Mouse (Mus musculus): ENCODE data around the gene Gm43517.

DNA sequence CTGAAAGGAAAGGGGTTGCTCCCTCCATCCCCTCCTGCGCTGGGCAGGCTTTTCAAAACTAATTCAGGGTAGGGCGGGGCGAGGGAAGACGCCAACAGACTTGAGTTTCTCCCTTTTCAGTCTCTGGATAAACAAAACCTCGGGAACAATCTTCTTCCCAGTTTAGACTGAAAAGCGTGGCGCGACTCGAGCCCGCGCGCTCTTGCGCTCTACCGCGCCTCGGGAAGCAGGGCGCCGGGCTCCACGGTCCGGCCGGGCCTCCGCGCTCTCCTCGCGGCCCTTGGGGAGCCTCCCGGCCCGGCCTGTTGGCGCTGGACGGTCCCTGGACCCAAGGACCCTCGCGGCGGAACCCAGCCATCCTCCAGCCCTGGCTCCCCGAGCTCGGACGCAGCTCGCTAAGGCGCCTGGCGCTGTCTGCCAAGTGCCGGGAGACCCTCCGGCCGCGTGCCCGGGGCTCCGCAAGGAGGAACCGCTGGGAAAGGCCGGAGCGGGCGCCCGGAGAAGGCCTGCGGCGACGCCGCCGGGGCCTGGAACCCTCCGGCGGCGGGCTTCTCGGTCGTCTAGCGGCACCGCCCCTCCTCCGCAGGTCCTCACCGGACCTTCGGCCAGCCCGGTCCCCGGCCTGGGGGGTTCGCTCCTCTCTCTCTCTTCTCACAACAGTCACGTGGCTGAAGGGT is 16.3 kb downstream of the Gm43517 start:
- TF ChIP-seq CTCF (IDR thresholded peaks at IDR 0.05; ENCODE audit: borderline replicate concordance, control insufficient read depth, extremely low read depth, insufficient read depth, low read length, poor library complexity) (no peak), POLR2A (IDR thresholded peaks at IDR 0.05; ENCODE audit: control insufficient read depth, extremely low read depth, insufficient read depth, low read length, poor library complexity) (no peak)
